Mouse (Mus musculus): ENCODE measurements around the gene Nr5a1. TPM values are rescaled to one million over a fixed set of nuclear protein-coding genes. Genes with fewer than 3 reads are reported as not detected.

The Nr5a1 gene
- total RNA-seq (2023): not detected

GRCm38 (mm10) chr2:38714324-38714723 is at the start of gene Nr5a1:
TSS of gene Nr5a1 (minus strand) at chr2:38714542.

GRCm38 (mm10) chr2:38643625-38644427 is 70.5 kb downstream of the Nr5a1 start, which contains the start of gene Psmb7:
TSS of gene Psmb7 (minus strand) at chr2:38644087.

Other genes with a start within 250 kb of the Nr5a1 start
- 0.77 TPM for gene Nek6, start 202.9 kb downstream of the Nr5a1 start, total RNA-seq (2023)
- gene Psmb7, start 70.5 kb downstream of the Nr5a1 start, total RNA-seq (2023): 89.5 TPM
- gene Nr6a1, start 213.1 kb upstream of the Nr5a1 start, total RNA-seq (2023): 3.5 TPM
- gene Olfml2a, start 217.4 kb upstream of the Nr5a1 start, total RNA-seq (2023): not detected

Measured in CD8-positive naive resting alpha-beta T cell, adult 57 days (primary cell).